Mouse (Mus musculus) forebrain, embryonic 12.5 days (tissue): Measurements from ENCODE around the gene Cenpe. TPM values are rescaled to one million over a fixed set of nuclear protein-coding genes. Genes with fewer than 3 reads are reported as not detected.

Experiments used
- ATAC-seq: fragments of 200-750 bp; cut with Nextera tagmentation; 2 replicates; pipeline ENCODE4 v1.8.0; 2017; ENCODE audit warnings: moderate TSS enrichment; ENCODE audit not compliant: low FRiP score
- H3K27ac ChIP-seq: fragments of 300-500 bp; sonication (generic); 2 replicates; pipeline ENCODE4 v1.5.1; 2016; ENCODE audit warnings: mild to moderate bottlenecking
- H3K27me3 ChIP-seq: fragments of 300-500 bp; sonication (generic); 2 replicates; pipeline ENCODE4 v1.6.1; 2016; ENCODE audit warnings: mild to moderate bottlenecking
- H3K36me3 ChIP-seq: fragments of 300-500 bp; sonication (generic); replicated peaks from 2 replicates; pipeline ENCODE4 v1.6.1; 2016; ENCODE audit warnings: mild to moderate bottlenecking
- H3K4me1 ChIP-seq: fragments of 300-500 bp; sonication (generic); 2 replicates; pipeline ENCODE4 v1.6.1; 2016
- H3K4me2 ChIP-seq: fragments of 300-500 bp; sonication (generic); 2 replicates; pipeline ENCODE4 v1.6.1; 2016; ENCODE audit warnings: mild to moderate bottlenecking, moderate library complexity
- H3K4me3 ChIP-seq: fragments of 300-500 bp; sonication (generic); replicated peaks from 2 replicates; pipeline ENCODE4 v1.5.1; 2016; ENCODE audit warnings: mild to moderate bottlenecking
- H3K9ac ChIP-seq: fragments of 300-500 bp; sonication (generic); 2 replicates; pipeline ENCODE4 v1.6.1; 2016; ENCODE audit warnings: mild to moderate bottlenecking
- H3K9me3 ChIP-seq: fragments of 300-500 bp; sonication (generic); 2 replicates; pipeline ENCODE4 v1.6.1; 2016
- WGBS: fragments of 180-500 bp; shearing (Covaris S2); methylation state at CpG from one replicate; pipeline ENCODE4 v1.1.7; 2016; 5-methylcytosine and 5-hydroxymethylcytosine counted together
- polyA plus RNA-seq: library from polyadenylated mRNA; unstranded; fragments of >200 nt; fragmentation: Nextera tagmentation; extraction: Ambion mirVana; gene quantifications from 2 replicates; pipeline ENCODE4 v1.2.1, GENCODE M21; 2016

Gene Cenpe
- polyA plus RNA-seq, 1 experiment from 2014 or later = 43.0 TPM

DNA sequence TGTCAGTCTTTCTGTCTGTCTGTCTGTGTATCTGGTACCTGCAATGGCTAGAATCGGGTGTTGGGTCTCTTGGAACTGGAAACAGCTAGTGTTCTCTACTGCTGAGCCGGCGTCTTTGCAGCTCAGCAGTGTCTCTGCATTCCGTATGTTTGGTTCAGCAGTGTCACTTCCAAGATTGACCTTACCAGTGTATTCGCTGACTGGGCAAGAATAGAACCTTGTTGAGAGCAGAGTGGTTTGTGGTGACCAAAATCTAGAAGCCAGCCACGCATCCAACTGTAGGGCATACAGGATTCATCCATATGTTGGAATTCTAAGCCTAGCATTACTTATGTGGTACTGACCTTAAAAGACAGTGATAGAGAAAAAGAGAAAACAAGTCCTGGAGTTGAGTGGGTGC lies 39.5 kb downstream of the Cenpe start:
- WGBS = 96% methylated on average over 6 of the region's 6 CpGs
- Histone ChIP-seq H3K27ac (no peak overlapping the region), H3K4me3 (no peak overlapping the region), H3K4me2 (no peak overlapping the region), H3K36me3 (peaks cover 69% of the 10 kb centered on the region), H3K9me3 (no peaks in the 10 kb centered on the region), H3K4me1 (no peaks in the 10 kb centered on the region), H3K9ac (no peak overlapping the region), H3K27me3 (no peaks in the 10 kb centered on the region)
- no peak for ATAC-seq

DNA sequence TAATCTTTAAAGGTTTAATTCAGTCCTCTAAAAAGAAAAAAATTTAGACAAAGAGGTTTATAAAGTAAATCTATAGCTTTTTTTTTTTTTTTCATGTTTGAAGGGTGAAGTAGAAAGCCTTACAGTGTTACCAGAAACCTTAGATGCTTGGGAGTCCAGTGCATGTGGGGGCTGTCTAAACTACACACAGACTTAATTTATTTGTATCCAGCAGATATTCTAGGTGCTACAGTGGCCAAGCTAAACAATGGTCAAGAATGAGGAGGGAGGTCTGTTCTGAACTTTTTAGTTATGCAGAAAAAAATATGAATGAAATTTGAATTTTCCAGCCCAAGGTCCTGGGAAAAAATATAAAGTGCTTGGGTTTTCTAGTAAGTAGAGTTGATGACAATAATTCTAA lies 42.4 kb downstream of the Cenpe start:
- no peak overlapping the region for H3K4me3 ChIP-seq
- H3K36me3 ChIP-seq = peaks cover 70% of the 10 kb centered on the region
- no peaks in the 10 kb centered on the region for H3K4me1 ChIP-seq
- H3K9ac ChIP-seq = no peak overlapping the region
- H3K4me2 ChIP-seq = no peak overlapping the region
- no peak overlapping the region for H3K27ac ChIP-seq
- H3K9me3 ChIP-seq = no peaks in the 10 kb centered on the region
- no peak for ATAC-seq
- H3K27me3 ChIP-seq = no peaks in the 10 kb centered on the region

- H3K4me2 ChIP-seq = no peak overlapping the region
- no peak overlapping the region for H3K9ac ChIP-seq
- 83% methylated on average over 10 of the region's 10 CpGs for WGBS
- H3K4me3 ChIP-seq = no peak overlapping the region
- no peaks in the 10 kb centered on the region for H3K9me3 ChIP-seq
- ATAC-seq = no peak
- H3K36me3 ChIP-seq = peaks cover 84% of the 10 kb centered on the region
- H3K4me1 ChIP-seq = no peaks in the 10 kb centered on the region
- no peaks in the 10 kb centered on the region for H3K27me3 ChIP-seq
- H3K27ac ChIP-seq = no peak overlapping the region
These were observed 46.6 kb downstream of the Cenpe start for GRCm38 (mm10) chr3:135258919-135259318.

GRCm38 (mm10) chr3:135260233-135260632 lies 47.9 kb downstream of the Cenpe start:
- peaks cover 94% of the 10 kb centered on the region for H3K36me3 ChIP-seq
- ATAC-seq = no peak
- H3K27me3 ChIP-seq = no peaks in the 10 kb centered on the region
- no peak overlapping the region for H3K4me3 ChIP-seq
- no peak overlapping the region for H3K9ac ChIP-seq
- no peaks in the 10 kb centered on the region for H3K9me3 ChIP-seq
- no peak overlapping the region for H3K27ac ChIP-seq
- 93% methylated on average over 7 of the region's 7 CpGs for WGBS
- H3K4me1 ChIP-seq = no peaks in the 10 kb centered on the region
- H3K4me2 ChIP-seq = no peak overlapping the region

GRCm38 (mm10) chr3:135268616-135269015 lies 56.3 kb downstream of the Cenpe start:
- WGBS = 90% methylated on average over 5 of the region's 5 CpGs
- Histone ChIP-seq H3K9ac (no peak overlapping the region), H3K27ac (no peak overlapping the region), H3K36me3 (peaks cover 86% of the 10 kb centered on the region), H3K4me1 (no peaks in the 10 kb centered on the region), H3K27me3 (no peaks in the 10 kb centered on the region), H3K4me2 (no peak overlapping the region), H3K4me3 (no peak overlapping the region), H3K9me3 (no peaks in the 10 kb centered on the region)
- no peak for ATAC-seq

DNA sequence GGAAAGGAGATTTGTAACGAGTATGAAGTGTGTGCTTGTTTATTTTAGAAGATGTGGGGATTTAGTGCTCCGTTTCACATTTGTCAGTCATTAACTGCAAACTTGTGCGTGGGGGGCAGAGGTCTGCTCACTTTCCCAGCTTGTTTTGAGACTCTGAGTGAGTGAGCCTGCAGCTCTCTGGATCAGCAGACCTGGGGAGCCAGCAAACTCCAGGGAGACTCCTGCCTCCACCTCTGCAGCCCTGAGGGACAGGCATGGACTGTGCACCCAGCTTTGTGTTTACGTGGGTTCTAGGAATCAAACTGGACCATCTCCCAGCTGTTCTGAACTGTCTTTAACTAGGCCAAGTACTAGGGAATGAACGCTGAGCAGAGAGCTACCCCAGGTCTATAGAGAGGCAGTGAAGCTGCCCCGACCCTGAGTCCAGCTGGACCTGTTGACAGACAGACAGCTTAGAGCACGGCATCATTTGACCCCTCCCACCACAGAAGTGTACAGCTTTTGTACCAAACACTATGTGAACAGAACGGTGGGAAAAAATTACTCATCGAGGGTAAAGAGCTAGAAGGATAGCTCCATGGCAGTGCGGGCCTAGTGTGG lies 57.2 kb downstream of the Cenpe start:
- no peak overlapping the region for H3K27ac ChIP-seq
- no peak overlapping the region for H3K4me2 ChIP-seq
- H3K4me3 ChIP-seq = no peak overlapping the region
- no peaks in the 10 kb centered on the region for H3K9me3 ChIP-seq
- no peak overlapping the region for H3K9ac ChIP-seq
- no peak for ATAC-seq
- 94% methylated on average over 10 of the region's 10 CpGs for WGBS
- no peaks in the 10 kb centered on the region for H3K27me3 ChIP-seq
- H3K4me1 ChIP-seq = no peaks in the 10 kb centered on the region
- H3K36me3 ChIP-seq = peaks cover 80% of the 10 kb centered on the region

GRCm38 (mm10) chr3:135272627-135273026 lies 60.3 kb downstream of the Cenpe start:
- Histone ChIP-seq H3K36me3 (peaks cover 56% of the 10 kb centered on the region), H3K9ac (no peak overlapping the region), H3K4me2 (no peak overlapping the region), H3K27me3 (no peaks in the 10 kb centered on the region), H3K4me3 (no peak overlapping the region), H3K4me1 (no peaks in the 10 kb centered on the region), H3K9me3 (no peaks in the 10 kb centered on the region), H3K27ac (no peak overlapping the region)
- ATAC-seq = peak; percentile 40; the same call in 1 of the 2 replicates
- 81% methylated on average over 12 of the region's 12 CpGs for WGBS

GRCm38 (mm10) chr3:135273047-135273446 lies 60.7 kb downstream of the Cenpe start:
- Histone ChIP-seq H3K36me3 (peaks cover 53% of the 10 kb centered on the region), H3K4me2 (no peak overlapping the region), H3K27me3 (no peaks in the 10 kb centered on the region)

DNA sequence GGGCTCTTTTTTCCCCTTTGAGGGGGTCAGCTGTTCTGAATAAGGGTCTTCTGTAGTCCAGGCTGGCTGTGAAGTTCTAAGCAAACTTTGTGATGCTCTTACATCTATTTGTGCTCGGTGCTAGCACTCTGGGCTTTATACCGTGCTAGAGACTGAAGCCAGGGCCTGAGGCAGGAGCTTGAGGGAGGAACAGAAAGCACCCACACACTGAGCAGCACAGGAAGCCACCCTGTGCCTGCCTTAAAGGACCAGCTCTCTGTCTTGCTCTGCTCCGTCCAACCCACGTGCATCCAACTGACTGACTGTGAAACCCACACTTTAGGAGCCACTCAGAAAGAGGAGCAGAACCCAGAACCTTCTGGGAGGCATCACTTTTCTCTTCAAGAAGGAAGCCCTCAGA lies 67.8 kb downstream of the Cenpe start:
- Histone ChIP-seq H3K4me3 (no peak overlapping the region), H3K4me2 (no peak overlapping the region), H3K9me3 (no peaks in the 10 kb centered on the region), H3K9ac (no peak overlapping the region), H3K4me1 (peaks cover 5% of the 10 kb centered on the region), H3K27ac (no peak overlapping the region), H3K27me3 (no peaks in the 10 kb centered on the region), H3K36me3 (no peaks in the 10 kb centered on the region)
- no peak for ATAC-seq
- 81% methylated on average over 4 of the region's 4 CpGs for WGBS

More at GRCm38 (mm10) chr3:135273047-135273446, 60.7 kb downstream of the Cenpe start:
- no peak for ATAC-seq
- H3K9me3 ChIP-seq = no peaks in the 10 kb centered on the region
- WGBS = 91% methylated on average over 13 of the region's 13 CpGs
- H3K27ac ChIP-seq = no peak overlapping the region
- H3K4me1 ChIP-seq = no peaks in the 10 kb centered on the region
- H3K9ac ChIP-seq = no peak overlapping the region
- H3K4me3 ChIP-seq = no peak overlapping the region

- Histone ChIP-seq H3K36me3 (no peaks in the 10 kb centered on the region), H3K27ac (0 out of 2 replicates have a peak within 1 kb of the TSS, but pooled peaks have one; percentile 36), H3K4me2 (peak within 1 kb of the TSS; percentile 18; the same call in 1 of the 2 replicates), H3K4me3 (no peak within 1 kb of the TSS), H3K4me1 (peaks cover 5% of the 10 kb centered on the region), H3K27me3 (no peaks in the 10 kb centered on the region), H3K9ac (no peak within 1 kb of the TSS; the same call in 1 of the 2 replicates), H3K9me3 (no peaks in the 10 kb centered on the region)
- 25% methylated on average over 14 of the region's 14 CpGs for WGBS
- ATAC-seq = peak; percentile 85
These were observed 68.5 kb downstream of the Cenpe start, which contains the start of gene Bdh2 for GRCm38 (mm10) chr3:135280669-135281415. TSS of gene Bdh2 (plus strand) at chr3:135281221.

DNA sequence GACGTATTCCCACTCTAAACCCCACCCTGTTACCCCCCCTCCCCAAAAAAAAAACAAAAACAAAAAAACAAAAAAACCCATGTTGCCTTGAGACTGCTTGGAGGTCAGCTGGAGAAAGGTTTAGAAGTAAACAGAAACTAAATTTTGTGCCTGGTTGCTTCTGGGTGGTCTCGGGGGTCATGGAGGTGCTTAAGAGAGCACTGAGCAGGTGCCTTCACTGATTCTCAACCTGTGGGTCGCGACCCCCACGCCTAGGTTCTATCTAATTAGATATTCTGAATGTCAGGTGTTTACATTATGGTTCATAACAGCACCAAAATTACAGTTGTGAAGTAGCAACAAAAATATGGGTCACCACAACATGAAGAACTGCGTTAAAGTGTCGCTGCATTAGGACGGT lies 69.4 kb downstream of the Cenpe start:
- no peak overlapping the region for H3K9ac ChIP-seq
- no peak overlapping the region for H3K4me2 ChIP-seq
- no peak overlapping the region for H3K4me3 ChIP-seq
- no peaks in the 10 kb centered on the region for H3K9me3 ChIP-seq
- 88% methylated on average over 8 of the region's 8 CpGs for WGBS
- H3K27me3 ChIP-seq = no peaks in the 10 kb centered on the region
- ATAC-seq = no peak
- H3K36me3 ChIP-seq = no peaks in the 10 kb centered on the region
- no peak overlapping the region for H3K27ac ChIP-seq
- H3K4me1 ChIP-seq = peaks cover 5% of the 10 kb centered on the region

DNA sequence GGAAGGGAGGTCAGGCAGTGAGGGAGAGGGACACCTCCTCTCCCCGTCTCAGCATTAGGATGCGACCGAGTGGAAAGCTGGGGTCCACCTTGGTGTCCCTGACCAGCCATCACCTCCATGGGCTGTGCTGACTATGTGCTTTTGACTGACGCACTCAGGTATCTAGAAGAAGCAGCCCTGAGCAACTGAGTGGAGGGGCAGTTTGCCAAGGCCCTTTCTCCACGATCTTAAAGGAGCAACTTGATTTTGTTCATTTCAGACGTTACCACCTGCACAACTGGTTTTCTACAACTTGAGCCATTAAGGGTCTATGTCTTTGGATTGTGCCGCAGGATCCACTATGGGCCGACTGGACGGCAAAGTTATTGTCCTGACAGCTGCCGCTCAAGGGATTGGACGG lies 72.9 kb downstream of the Cenpe start:
- no peak overlapping the region for H3K4me2 ChIP-seq
- no peak for ATAC-seq
- peaks cover 5% of the 10 kb centered on the region for H3K4me1 ChIP-seq
- H3K36me3 ChIP-seq = no peaks in the 10 kb centered on the region
- no peak overlapping the region for H3K27ac ChIP-seq
- H3K9ac ChIP-seq = no peak overlapping the region
- no peaks in the 10 kb centered on the region for H3K9me3 ChIP-seq
- H3K4me3 ChIP-seq = no peak overlapping the region
- no peaks in the 10 kb centered on the region for H3K27me3 ChIP-seq
- 87% methylated on average over 11 of the region's 11 CpGs for WGBS

- H3K27ac ChIP-seq = no peak overlapping the region
- H3K4me1 ChIP-seq = peaks cover 1% of the 10 kb centered on the region
- WGBS = 78% methylated on average over 3 of the region's 3 CpGs
- no peak for ATAC-seq
- H3K4me3 ChIP-seq = no peak overlapping the region
- no peaks in the 10 kb centered on the region for H3K27me3 ChIP-seq
- no peaks in the 10 kb centered on the region for H3K9me3 ChIP-seq
- no peaks in the 10 kb centered on the region for H3K36me3 ChIP-seq
- no peak overlapping the region for H3K4me2 ChIP-seq
- H3K9ac ChIP-seq = no peak overlapping the region
These were observed 73.5 kb downstream of the Cenpe start for GRCm38 (mm10) chr3:135285807-135286206.
